Mouse (Mus musculus) embryo, embryonic 10.5 days (tissue): ENCODE data around the gene Metrn.

Experiments
- DNase-seq: peaks from one replicate; pipeline ENCODE4 v3.0.0-alpha.2; 2015; ENCODE audit warnings: low spot score

Metrn gene

DNA sequence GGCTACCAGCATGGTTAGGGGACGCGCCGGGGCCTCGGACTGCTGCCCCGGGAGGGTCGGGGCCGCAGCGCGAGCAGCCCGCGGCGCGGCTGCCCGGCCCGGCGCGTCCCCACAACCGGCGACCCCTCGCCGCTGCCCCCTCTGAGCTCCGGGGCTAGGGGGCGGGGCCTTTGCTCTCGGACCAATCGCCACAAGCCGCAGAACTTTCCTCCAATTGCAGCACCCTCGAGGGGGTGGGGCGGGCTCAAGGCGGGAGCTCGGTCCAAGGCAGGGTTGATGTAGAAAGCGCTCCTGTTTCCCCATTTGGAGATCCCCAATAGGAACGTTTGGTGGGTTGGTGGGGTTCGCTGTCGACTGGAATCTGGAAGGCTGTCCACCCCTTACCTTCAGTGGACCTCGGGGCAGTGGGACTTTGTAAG, at the start of gene Metrn:
Metrn (minus strand) TSS at position 186 of the 419 bp plus-strand sequence.
- peak; percentile 97 for DNase-seq

DNA sequence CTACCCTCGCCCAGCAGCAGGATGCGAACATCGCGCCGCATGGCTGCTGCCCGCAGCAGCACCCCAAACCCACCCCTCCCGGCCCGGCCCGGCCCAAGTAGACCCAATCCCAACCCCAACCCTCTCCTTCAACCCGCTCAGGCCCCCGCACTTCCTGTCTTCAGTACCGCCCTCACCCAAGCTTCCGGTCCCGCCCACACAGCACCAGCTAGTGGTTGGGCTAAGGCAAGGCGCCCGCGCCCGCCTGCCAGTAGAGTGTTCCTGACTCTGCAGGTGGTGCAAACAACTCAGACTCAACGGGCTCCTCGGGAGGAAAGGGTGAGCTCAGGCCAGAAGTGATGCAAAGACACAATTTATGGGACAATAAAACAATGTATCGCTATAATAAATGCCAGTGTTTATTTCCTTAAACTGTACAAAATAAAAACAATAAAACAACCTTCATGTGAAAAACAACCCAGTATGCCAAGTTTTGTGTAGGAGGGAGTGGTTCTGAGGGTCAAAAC, 47.5 kb upstream of the Metrn start, which contains the start of gene Rhot2:
Rhot2 (minus strand) TSS at position 456 of the 506 bp plus-strand sequence.
- DNase-seq = peak; percentile 97

DNA sequence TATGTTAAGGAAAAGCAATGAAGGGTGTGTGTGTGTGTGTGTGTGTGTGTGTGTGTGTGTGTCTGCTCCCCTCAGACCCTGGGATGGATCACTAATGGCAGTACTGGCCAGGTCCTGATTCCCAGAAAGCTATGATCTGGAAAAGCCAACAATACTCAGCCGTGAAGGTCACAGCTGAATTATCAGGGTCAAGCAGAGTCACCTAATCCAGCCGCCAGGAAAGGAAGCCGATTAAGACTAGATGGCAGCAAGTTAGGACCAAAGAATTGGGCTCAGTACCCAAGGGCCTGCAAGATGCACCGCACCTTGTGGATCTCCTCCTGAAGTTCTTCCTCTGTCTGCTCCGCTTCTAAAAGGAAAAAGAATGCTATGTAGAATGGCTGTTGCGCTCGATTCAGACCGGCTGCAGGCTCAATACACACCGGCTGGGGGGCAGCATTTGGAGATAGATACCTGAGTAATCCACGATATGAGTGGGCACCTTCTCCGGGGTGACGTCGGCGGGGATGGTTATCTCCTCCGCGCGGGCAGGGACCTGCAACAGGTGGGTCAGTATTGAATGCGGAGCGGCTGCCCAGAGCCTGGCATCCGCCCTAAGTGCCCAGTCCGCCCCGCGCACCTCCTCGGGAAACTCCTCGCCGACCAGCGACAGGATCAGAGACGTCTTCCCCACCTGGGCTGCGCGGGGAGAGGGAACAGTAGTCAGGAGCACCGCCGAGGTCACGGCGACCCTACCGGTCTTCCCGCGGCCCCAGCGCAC, 46.9 kb upstream of the Metrn start:
- peak; percentile 14 for DNase-seq

DNA sequence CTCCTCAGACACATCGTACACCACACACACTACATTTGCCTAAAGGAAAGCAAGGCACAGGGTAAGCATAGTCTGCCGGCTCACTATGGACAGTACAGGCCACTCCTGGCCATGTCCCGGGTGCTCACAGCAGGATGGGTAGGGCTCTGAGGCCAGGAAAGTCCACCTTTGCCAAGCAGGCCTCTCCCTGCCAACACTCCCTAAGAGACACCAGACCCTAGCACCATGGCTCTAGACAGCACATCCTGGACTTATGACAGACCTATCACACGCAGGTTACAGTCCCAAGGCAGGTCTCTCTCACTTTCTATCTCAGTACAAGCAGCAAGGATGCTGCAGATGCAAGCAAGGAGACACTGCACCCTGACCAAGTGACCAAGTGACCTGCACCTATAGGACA, 46.2 kb upstream of the Metrn start:
- DNase-seq = no peak

DNA sequence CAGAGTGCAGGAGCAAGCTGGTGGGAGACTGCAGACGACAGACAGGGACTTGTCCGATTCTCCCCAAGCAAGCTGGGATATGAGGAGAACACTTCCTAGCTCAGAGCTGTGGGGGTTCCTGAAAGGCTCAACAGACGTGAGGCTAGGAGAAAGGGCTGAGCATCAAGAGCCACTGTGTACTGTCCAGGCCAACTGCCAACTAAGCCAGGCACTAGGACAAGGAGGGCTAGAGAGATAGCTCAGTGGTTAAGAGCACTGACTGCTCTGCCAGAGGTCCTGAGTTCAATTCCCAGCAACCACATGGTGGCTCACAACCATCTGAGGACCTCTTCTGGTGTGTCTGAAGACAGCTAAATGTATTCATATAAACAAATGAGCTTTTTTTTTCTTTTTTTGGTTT, 45.6 kb upstream of the Metrn start:
- no peak for DNase-seq

DNA sequence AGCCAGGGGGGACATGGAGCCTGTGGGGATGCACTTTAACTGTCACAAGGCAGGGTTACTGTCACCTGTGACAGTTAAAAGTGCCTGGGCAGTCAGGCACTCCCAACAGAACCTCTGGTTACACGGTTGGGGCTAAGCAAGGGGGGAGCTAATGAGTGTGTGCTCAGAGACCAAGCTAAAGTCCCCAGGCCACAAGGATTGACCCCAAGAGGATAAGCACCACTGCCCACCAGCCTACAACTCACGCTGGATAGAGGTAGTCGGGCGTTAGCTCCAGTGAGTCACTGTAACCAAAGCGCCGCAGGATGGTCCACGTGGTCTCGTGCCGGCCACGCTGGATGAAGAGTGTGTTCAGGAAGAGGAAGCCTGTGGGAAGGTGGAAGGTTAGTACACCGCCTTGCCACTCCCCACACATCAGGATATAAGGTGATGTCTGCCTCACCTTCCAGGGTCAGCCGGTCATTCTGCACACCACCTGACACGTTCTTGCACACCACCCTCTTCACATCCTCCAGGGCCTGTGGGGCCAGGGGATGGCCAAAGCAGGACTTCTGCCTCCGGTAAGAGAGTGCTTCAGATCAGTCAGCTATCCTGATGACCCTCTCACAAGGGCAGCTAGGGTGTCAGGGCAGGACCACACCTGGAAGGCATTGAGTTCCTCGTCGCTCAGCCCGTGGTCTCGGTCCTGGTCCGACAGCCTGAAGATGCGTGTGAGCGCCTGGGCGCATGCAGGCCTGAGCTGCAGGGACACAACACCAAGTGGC, 44.4 kb upstream of the Metrn start, which contains the start of gene Gm20683:
Gm20683 (minus strand) TSS at position 647 of the 764 bp plus-strand sequence.
- no peak for DNase-seq

DNA sequence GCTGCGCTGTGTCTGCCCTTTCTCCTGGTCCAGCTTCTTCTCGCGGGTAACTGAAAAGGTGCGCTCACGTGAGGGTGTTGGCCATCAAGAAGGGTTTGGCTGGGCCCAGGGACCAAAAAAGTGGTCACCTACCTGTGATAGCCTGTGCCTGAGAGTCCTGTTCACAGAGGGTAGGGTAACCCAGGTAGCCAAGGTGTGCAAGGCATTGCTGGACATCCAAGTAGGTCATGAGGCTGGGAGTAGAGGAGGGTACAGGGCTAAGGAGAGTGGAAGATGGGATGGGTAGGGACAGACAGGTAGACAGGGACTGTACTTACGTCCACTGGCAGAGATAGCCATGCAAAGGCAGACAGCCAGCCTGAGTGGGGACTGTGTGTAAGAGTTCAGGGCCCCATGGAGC, 43.6 kb upstream of the Metrn start:
- DNase-seq = no peak

DNA sequence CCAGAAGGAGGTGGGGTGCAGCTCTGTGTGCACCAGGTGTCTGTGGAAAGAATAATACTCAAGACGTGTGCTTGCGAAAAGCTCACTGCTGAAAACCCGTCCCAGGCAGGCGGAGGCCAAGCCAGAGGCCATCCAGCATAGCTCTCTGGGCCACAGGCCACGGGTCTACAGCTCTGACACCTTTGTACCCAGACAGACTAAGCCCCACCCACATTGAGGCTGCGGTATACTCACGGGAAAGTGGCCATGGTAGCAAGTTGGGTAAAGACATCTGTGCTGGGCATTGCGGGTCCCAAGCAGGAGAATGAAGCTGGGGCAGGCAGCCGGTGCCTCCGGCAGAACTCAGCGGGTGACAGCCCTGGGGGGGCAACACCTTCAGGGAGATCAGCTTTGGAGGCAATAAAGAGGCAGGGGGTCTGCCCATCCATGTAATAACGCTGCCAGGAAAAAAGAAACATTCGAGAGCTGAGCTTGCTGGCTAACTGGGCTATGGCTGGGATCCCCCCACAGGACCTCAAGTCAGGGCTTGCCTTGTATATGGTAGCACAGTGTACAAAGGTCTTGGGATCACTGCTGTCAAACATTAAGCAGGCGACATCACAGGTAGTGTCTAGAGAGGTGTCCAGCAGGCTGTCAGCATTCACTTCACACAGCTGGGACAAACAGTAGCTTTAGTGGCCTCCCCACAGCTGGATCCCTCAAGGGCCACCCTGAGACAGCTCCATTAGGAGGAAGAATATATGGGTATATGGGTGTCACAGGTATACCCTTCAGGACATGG, 42.7 kb upstream of the Metrn start:
- no peak for DNase-seq

DNA sequence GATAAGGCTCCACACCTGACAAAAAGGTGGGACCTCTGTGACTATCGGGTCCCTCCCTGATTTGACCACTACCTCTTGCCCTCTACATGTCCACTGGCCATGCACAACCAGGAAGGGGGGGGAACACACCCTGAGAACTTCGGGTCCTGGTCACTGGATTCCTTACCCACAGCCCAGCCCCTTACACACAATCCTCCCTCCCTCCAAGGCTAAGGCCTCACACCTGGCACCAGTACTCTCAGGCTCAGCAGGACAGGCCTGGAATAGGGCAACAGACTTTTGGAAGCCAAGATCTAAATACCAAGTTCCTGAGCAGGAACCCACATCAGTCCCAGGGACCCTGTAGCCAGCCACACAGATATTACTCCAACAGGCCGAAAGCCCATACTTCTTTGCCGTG, 42.0 kb upstream of the Metrn start:
- no peak for DNase-seq

DNA sequence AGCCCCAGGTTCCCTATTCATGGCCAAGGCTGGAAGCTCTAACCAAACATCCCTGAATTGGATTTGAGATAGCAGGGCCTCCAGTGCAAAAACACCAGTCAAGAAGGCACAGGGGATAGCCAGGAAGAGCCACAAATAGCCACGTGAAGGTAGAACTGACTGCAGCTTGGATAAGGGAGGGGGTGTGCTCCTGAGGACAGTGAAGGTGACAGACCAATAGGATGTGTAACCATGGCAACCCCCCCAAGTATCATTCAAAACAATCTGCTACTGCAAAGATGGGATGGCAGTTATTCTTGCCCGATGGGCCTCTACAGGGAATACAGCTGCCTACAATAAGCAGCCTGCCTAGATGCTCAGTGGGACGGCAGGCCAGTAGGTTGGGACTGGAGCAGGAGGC, 40.6 kb upstream of the Metrn start:
- DNase-seq = no peak

DNA sequence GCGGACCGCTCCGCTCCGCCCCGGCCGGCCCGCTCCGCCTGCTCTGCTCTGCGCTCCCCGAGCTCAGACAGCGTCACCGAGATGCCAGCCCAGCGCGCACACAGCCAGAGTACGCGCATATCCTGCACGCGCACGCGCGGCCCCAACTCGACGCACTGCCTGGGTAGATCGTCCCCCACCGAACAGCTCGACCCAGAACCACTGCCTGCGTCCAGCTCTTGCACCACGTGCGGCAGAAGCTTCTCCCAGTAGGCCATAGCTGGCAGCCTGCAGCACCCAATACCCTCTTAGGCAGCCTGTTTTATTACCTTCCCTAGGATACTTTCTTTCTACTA, 40.1 kb upstream of the Metrn start, which contains the start of gene Rhbdl1:
Rhbdl1 (minus strand) TSS at position 220 of the 335 bp plus-strand sequence.
- peak; percentile 68 for DNase-seq

DNA sequence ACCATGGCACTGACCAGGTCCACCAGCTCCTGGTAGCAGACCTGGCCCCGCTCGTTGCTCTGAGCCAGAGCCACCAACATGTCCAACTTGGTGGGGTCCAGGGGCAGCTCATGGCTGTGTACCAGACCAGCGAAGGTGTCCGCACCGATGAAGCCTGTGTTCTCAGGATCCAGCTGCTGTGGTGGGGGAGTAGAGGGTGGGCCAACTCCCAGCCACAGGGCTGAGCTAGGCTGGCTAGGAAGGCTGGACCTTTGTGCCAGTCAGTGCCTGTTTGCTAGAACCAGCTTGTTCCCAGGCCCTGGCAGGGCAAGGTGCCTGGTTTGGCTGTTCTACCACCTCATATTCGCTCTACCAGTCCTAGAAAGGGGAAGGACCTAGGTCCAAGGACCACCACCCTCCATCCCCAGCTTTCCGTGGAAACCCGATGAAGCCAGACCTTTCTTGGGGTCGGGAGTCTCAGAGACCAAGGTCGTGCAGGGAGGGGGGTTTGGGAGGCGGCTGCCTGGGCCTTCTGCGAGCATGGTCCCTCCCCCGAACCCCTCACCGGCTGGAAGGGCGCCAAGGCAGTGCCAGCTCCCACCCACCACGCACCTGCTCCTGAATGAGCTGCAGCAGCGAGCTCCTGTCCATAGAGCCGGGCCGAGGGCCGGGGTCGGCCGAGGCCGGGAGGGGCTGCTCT, 39.6 kb upstream of the Metrn start:
- DNase-seq = no peak

DNA sequence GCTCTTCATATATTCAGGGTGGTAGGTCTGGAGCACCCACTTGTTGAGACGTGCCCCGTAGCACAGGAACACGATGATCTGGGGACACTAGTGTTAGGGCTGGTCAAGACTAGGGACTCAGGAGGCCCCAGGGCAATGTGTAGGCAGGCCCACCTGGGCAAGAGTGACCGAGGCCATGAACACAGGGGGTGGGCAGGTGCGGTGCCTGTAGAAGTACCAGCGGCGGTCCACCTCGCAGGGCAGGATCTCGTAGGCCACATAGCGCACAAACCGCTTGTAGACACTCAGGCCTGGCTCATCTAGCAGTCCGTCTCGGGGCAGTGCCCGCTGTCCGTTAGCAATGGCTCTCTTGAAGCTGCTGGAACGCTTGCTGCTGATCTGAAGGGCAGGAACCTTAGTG, 38.9 kb upstream of the Metrn start:
- no peak for DNase-seq

DNA sequence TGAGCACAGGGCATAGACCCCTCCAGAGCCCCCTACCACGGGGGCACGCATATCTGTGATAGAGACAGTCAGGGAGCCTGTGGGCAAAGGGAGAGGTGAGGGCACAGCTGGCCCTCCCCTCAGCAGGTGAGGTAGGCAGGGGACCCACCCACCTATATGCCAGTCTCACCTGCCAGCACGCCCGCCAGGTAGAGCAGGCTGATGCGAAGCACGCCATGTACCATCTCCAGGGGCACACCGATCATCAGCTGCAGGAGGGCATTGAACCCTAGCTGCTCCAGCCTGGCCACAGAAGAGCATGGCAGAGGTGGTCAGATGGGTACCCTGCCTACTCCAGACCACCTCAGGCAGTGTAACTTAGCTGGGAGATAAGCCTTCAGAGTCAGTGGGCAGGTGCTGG, 38.4 kb upstream of the Metrn start:
- no peak for DNase-seq

DNA sequence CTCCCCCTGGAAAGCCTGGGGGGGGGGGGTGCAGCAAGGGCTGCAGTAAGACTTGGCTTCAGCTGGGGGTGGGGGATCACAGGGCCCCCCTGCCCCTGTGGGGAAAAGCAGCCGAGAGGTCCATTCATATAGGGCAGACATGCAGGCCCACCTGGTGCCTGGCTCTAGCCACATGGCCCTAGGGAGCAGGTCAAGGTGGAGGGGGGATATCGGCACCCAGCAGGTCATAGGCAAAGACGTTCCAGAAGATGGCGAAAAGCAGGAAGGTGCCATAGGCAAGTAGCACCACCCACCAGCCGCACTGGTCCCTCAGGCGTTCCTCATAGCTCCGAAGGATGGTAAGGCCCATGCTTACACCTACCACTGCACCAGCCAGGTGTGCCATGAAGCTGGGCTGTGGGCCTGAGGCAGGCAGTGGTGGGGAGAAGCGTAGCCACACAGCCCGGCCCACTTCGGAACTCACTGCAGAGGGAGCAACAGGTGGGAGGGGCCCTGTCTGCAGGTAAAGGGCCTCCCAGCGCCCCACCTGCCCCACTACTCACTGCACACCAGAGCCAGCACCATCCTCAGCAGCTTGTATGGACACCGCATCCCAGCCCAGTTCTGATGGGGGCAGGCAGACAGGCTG, 37.8 kb upstream of the Metrn start:
- no peak for DNase-seq

DNA sequence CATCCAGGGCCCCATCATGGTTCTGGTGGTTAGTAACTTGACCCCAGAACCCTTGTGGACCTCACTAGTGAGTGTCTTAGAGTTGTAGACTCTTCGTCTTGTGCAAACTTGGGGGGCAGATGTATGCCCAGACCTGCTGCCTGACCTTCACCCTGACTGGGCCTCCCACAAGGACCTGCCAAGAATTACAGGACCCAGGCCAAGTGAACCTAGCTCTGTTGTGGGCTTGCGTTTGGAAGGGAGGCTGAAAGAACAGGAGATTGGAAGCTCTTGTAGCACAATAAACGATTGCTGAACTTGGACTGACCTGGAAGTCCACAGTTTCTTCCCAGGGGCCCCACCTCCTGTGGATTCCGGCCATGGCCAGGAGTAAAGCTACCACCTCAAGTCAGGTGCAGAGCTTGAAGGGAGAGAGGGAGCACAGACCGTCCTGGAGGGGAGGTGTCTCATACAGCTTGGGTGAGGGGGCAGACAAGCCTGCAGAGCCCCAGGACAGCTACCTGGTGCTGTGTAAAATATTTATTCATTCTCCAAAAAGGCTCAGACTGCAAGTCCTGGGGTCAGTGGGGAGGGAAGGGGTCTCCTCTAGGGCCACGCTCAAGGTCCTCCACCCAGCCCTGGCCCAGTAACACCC, 37.1 kb upstream of the Metrn start:
- DNase-seq = no peak

DNA sequence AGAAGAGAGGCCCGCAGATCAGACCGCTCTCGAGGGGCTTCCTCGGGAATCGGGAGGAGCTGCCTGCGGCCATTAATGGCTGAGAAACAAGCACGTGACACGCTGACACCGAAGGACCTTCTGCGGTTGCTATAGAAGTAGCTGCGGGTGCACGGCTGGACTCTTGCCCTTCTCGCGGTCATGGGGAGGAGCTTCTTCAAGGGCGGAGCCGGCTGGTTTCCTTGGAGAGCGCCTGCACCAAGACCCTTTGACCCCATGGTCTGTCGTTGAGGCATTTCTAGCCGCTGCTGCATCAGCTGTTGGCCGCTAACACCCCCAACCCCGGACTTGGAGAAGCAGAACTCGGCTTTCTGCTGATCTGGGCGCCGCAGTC, 36.3 kb upstream of the Metrn start, which contains the start of gene Stub1:
Stub1 (minus strand) TSS at position 114 of the 373 bp plus-strand sequence.
- DNase-seq = peak; percentile 97

DNA sequence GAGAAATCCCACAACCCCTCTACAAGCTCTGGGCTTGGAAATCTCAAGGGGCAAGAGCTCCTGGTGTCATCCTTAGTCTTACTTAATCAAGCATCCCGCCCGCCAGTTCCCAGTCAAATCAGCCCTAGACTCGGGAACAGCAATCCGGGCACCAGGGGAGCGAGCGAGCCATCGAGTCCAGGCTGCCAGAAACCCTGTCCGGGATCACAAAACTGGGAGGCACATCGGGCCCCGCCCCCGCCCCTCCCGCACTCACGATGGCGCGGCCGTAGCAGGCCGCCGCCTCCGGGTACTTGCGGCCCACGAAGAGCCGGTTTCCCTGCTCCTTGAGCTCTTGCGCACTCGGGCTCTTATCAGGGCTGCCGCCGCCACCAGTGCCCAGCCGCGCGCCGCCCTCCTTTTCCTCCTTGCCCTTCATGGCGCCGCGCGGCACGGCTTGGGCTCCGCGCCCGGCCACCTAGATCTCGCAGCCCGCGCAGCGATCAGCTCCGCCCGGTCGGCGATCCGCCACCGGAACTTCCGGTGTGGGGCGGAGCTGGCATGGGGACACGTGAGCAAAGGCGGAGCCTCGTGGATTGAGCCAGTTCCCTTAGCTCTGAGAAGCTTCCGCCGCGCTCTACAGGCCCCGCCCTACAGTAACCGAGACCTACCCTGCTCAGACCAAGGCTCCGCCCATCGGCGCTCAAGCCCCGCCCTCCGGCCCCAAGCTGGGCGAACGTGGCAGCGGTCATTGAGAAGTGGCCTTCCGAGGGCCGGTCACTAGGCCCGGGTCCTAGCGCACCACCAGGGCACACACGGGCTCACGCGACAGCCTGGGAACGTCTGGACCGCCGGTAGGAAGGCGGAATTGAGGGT, 35.7 kb upstream of the Metrn start:
- peak; percentile 100 for DNase-seq

DNA sequence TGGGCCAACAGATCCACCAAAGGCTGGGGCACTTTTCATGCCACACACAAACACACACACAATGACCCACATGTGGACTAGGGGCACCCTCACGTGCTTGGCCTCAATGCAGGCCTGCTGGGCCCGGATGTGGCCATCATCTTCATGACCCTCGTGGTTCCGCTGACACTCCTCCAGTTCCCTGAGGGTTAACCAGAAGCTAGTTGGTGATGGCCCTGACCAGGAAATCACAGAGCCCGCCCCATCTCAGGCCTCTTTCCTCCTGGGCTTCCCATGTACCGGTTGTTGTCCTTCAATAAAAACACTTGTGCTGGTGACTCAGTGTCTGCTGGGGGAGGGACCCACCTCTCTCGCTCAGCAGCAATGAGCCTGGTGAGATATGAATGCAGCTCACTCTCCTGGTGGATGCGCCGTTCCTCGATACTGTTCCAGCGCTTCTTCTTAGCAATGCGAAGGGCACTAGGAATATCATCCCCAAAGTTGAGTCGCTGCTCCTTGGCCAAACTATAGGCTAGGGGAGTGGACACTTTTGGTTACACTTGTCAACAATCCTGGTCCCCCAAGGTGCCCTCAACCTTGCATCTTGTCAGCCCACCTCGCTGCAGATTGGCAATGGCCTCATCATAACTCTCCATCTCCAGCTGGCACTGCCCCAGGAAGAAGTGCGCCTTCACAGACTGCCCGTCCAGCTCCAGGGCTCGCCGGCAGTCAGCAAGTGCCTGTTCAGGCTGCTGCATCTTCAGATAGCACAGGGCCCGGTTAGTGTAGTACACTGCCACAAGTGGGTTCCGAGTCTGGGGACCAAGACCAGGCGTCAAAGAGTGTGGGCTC, 34.7 kb upstream of the Metrn start:
- DNase-seq = no peak
